In genomic region chr8:88297976-88298732, GRCm38 (mm10) we compare ENCODE assay signal across 8 mouse cellular contexts. TPM values are rescaled to one million over a fixed set of nuclear protein-coding genes. Genes with fewer than 3 reads are reported as not detected.
DNase-seq lines count a peak whose midpoint lies in the region; ATAC-seq and TF ChIP-seq lines count a peak whose summit lies in the region.

No protein-coding gene starts in this region.

- no peak for TF ChIP-seq CTCF in intestine, postnatal 0 days (IDR thresholded peaks at IDR 0.05; ENCODE audit: low read depth)
- no peak for TF ChIP-seq CTCF in bone marrow, adult 2 months (IDR thresholded peaks at IDR 0.05; ENCODE audit: control insufficient read depth, insufficient read depth, low read length)

- 0 out of 2 replicates have a peak, but pooled peaks have one; percentile 64 for ATAC-seq in intestine, embryonic 14.5 days (replicated peaks; ENCODE audit: low FRiP score, low TSS enrichment, low read depth)
- no peak for ATAC-seq in intestine, postnatal 0 days
- peak; percentile 77 for ATAC-seq in liver, embryonic 12.5 days

- no peaks in the 10 kb centered on the region for H3K4me1 ChIP-seq in intestine, embryonic 14.5 days (replicated peaks; ENCODE audit: control insufficient read depth, insufficient read depth, low read length)
- no peaks in the 10 kb centered on the region for H3K4me1 ChIP-seq in intestine, postnatal 0 days (replicated peaks; ENCODE audit: control insufficient read depth, insufficient read depth, low read length)
- peaks cover 21% of the 10 kb centered on the region for H3K4me1 ChIP-seq in bone marrow, adult 2 months (ENCODE audit: control insufficient read depth, insufficient read depth, low read length)
- H3K4me1 ChIP-seq in heart, embryonic 10.5 days: peaks cover 41% of the 10 kb centered on the region
- peaks cover 100% of the 10 kb centered on the region for H3K4me1 ChIP-seq in liver, embryonic 12.5 days

- intact Hi-C loops in left cerebral cortex, postnatal 4 days (cut with DNase I): no loop called here

- no peak overlapping the region for H3K27ac ChIP-seq in intestine, embryonic 14.5 days (ENCODE audit: low read depth)
- H3K27ac ChIP-seq in intestine, postnatal 0 days (ENCODE audit: low read depth, low read length): no peak overlapping the region
- H3K27ac ChIP-seq in bone marrow, adult 2 months (ENCODE audit: control insufficient read depth, insufficient read depth, low read depth, low read length, poor library complexity): peak overlapping the region; percentile 21; the same call in 1 of the 2 replicates
- H3K27ac ChIP-seq in heart, embryonic 10.5 days: peak overlapping the region; percentile 77; the same call in 1 of the 2 replicates
- H3K27ac ChIP-seq in liver, embryonic 12.5 days: peak overlapping the region; percentile 93

- DNase-seq in intestine, embryonic 14.5 days (ENCODE audit: low spot score): no peak
- peak; percentile 88 for DNase-seq in heart, embryonic 10.5 days (ENCODE audit: low spot score)
- no peak for DNase-seq in left cerebral cortex, adult 18-20 months (ENCODE audit: low spot score in 2 of 2)
- DNase-seq in urinary bladder, adult 18-20 months (ENCODE audit: low spot score in 2 of 2): no peak
- DNase-seq in left cerebral cortex, postnatal 4 days: no peak

- H3K36me3 ChIP-seq in intestine, embryonic 14.5 days (ENCODE audit: control insufficient read depth, insufficient read depth, low read length): no peaks in the 10 kb centered on the region
- H3K36me3 ChIP-seq in intestine, postnatal 0 days (ENCODE audit: control insufficient read depth, insufficient read depth): no peaks in the 10 kb centered on the region
- H3K36me3 ChIP-seq in heart, embryonic 10.5 days: no peaks in the 10 kb centered on the region
- peaks cover 29% of the 10 kb centered on the region for H3K36me3 ChIP-seq in liver, embryonic 12.5 days

- no peak overlapping the region for H3K4me2 ChIP-seq in intestine, embryonic 14.5 days (ENCODE audit: low read length)
- H3K4me2 ChIP-seq in intestine, postnatal 0 days (replicated peaks; ENCODE audit: low read depth): no peak overlapping the region
- H3K4me2 ChIP-seq in liver, embryonic 12.5 days: peak overlapping the region; percentile 86

- H3K9me3 ChIP-seq in intestine, embryonic 14.5 days (ENCODE audit: control insufficient read depth, low read length): no peaks in the 10 kb centered on the region
- H3K9me3 ChIP-seq in intestine, postnatal 0 days (ENCODE audit: control insufficient read depth): no peaks in the 10 kb centered on the region
- no peaks in the 10 kb centered on the region for H3K9me3 ChIP-seq in heart, embryonic 10.5 days
- no peaks in the 10 kb centered on the region for H3K9me3 ChIP-seq in liver, embryonic 12.5 days (replicated peaks)

- no peak for TF ChIP-seq POLR2A in bone marrow, adult 2 months (IDR thresholded peaks at IDR 0.05; ENCODE audit: borderline replicate concordance, control insufficient read depth, low read depth, low read length)

- no peak overlapping the region for H3K4me3 ChIP-seq in intestine, embryonic 14.5 days (ENCODE audit: low read depth, low read length)
- H3K4me3 ChIP-seq in intestine, postnatal 0 days (ENCODE audit: low read depth, low read length): no peak overlapping the region
- H3K4me3 ChIP-seq in bone marrow, adult 2 months (replicated peaks; ENCODE audit: control insufficient read depth, low read depth, low read length): no peak overlapping the region
- H3K4me3 ChIP-seq in heart, embryonic 10.5 days: no peak overlapping the region
- H3K4me3 ChIP-seq in liver, embryonic 12.5 days: 0 out of 2 replicates have a peak overlapping the region, but pooled peaks have one; percentile 6

- no peaks in the 10 kb centered on the region for H3K27me3 ChIP-seq in intestine, embryonic 14.5 days (replicated peaks; ENCODE audit: control insufficient read depth, insufficient read depth, low read length)
- no peaks in the 10 kb centered on the region for H3K27me3 ChIP-seq in intestine, postnatal 0 days (replicated peaks; ENCODE audit: control insufficient read depth, insufficient read depth, low read length)
- 0 out of 2 replicates have a peak, but pooled peaks cover 6% of the 10 kb centered on the region for H3K27me3 ChIP-seq in heart, embryonic 10.5 days (ENCODE audit: insufficient read depth, poor library complexity, severe bottlenecking)
- no peaks in the 10 kb centered on the region for H3K27me3 ChIP-seq in liver, embryonic 12.5 days (replicated peaks)

- WGBS in intestine, embryonic 14.5 days: 46% methylated on average over 12 of the region's 12 CpGs
- 39% methylated on average over 12 of the region's 12 CpGs for WGBS in intestine, postnatal 0 days
- 26% methylated on average over 12 of the region's 12 CpGs for WGBS in bone marrow, adult 2 months
- 42% methylated on average over 12 of the region's 12 CpGs for WGBS in heart, embryonic 10.5 days
- 18% methylated on average over 12 of the region's 12 CpGs for WGBS in liver, embryonic 12.5 days (ENCODE audit: insufficient replicate concordance)

- H3K9ac ChIP-seq in intestine, embryonic 14.5 days (ENCODE audit: low read length): no peak overlapping the region
- no peak overlapping the region for H3K9ac ChIP-seq in intestine, postnatal 0 days (ENCODE audit: low read depth, low read length)
- H3K9ac ChIP-seq in liver, embryonic 12.5 days: peak overlapping the region; percentile 80

RNA-seq across cellular contexts. Expression of gene Adcy7, which starts 26.0 kb away (rescaled TPM):
- polyA plus RNA-seq in intestine, embryonic 14.5 days (2014; fragmentation: Nextera tagmentation; extraction: Ambion mirVana): 1.9 and 2.3 TPM in 2 replicates
- polyA plus RNA-seq in intestine, postnatal 0 days (2015; fragmentation: Nextera tagmentation; extraction: Ambion mirVana): 2.3 and 3.4 TPM in 2 replicates
- polyA plus RNA-seq in bone marrow, adult 2 months (2011; ENCODE audit: insufficient read depth, insufficient read length, low replicate concordance, missing spikeins): 18.7 and 66.8 TPM in 2 replicates
- 3.4 and 4.0 TPM in 2 replicates for polyA plus RNA-seq in heart, embryonic 10.5 days (2016; fragmentation: Nextera tagmentation; extraction: Ambion mirVana)
- polyA plus RNA-seq in liver, embryonic 12.5 days (2016; fragmentation: Nextera tagmentation; extraction: Ambion mirVana): 38.0 and 41.6 TPM in 2 replicates
- total RNA-seq in left cerebral cortex, adult 18-20 months (2021): 1 to 10 TPM; 3.8 to 4.8 TPM
- 10 to 100 TPM; 10.1 TPM for total RNA-seq in left cerebral cortex, postnatal 4 days (2021)

Comparison
In these comparisons a context has a peak if more than half of its experiments do, and no peak if none do; other contexts are left out.
1. H3K27ac ChIP-seq: peak in bone marrow, adult 2 months (single experiment), heart, embryonic 10.5 days (single experiment) and liver, embryonic 12.5 days (single experiment); none in intestine, embryonic 14.5 days (single experiment) and intestine, postnatal 0 days (single experiment).